Mouse (Mus musculus): ENCODE data around the gene Lmntd2. TPM values are rescaled to one million over a fixed set of nuclear protein-coding genes. Genes with fewer than 3 reads are reported as not detected.

Gene Lmntd2
- polyA plus RNA-seq, 1 experiment: 6.6 TPM

GRCm38 (mm10) chr7:141215101-141215879 lies 1.4 kb upstream of the Lmntd2 start, which contains the start of gene Rassf7:
Rassf7 (plus strand) TSS chr7:141215860.
- Histone ChIP-seq H3K4me3 (ENCODE audit: low read depth, low read length) (peak within 1 kb of the TSS; percentile 90), H3K9me3 (replicated peaks; ENCODE audit: control insufficient read depth, insufficient read depth, low read length, poor library complexity, severe bottlenecking) (no peaks in the 10 kb centered on the region), H3K27me3 (ENCODE audit: control insufficient read depth, insufficient read depth, low read length, poor library complexity, severe bottlenecking) (no peaks in the 10 kb centered on the region), H3K9ac (ENCODE audit: low read depth, poor library complexity, severe bottlenecking) (peak within 1 kb of the TSS; percentile 50), H3K4me1 (ENCODE audit: control insufficient read depth, insufficient read depth, low read length) (peaks cover 10% of the 10 kb centered on the region), H3K27ac (ENCODE audit: insufficient read depth, low read length) (peak within 1 kb of the TSS; percentile 86), H3K36me3 (ENCODE audit: control insufficient read depth, insufficient read depth, low read length, poor library complexity, severe bottlenecking) (0 out of 2 replicates have a peak, but pooled peaks cover 5% of the 10 kb centered on the region)
- no peak for TF ChIP-seq CTCF (IDR thresholded peaks at IDR 0.05; ENCODE audit: low read depth, low read length)
- TF ChIP-seq EP300 (IDR thresholded peaks at IDR 0.05; ENCODE audit: insufficient read depth, low read depth, low read length): peak; percentile 61; the same call in 1 of the 2 replicates
- peak; percentile 46 for TF ChIP-seq POLR2A (IDR thresholded peaks at IDR 0.05; ENCODE audit: insufficient read depth, low read length)

DNA sequence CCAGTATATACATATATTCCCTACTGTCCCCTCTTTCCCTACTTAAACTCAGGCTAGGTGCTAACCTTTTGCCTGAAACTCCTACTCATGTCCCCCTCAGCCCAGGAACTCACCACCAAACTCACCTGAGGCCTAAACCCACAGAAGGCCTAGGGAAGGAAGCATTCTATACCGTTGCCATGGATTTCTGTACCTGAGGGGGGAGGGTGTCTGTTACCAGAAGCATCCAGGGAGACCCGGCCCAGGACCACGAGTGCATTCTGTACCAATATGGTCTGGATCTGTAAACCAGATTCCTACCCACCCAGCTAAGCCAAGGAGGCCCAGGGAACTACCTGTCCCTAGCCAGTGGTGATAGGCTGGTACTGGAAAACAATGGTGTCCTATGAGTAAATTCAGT lies 430 bp upstream of the Lmntd2 start:
- Histone ChIP-seq H3K27me3 (ENCODE audit: control insufficient read depth, insufficient read depth, low read length, poor library complexity, severe bottlenecking) (no peaks in the 10 kb centered on the region), H3K36me3 (ENCODE audit: control insufficient read depth, insufficient read depth, low read length, poor library complexity, severe bottlenecking) (0 out of 2 replicates have a peak, but pooled peaks cover 5% of the 10 kb centered on the region), H3K27ac (ENCODE audit: insufficient read depth, low read length) (peak overlapping the region; percentile 86), H3K9ac (ENCODE audit: low read depth, poor library complexity, severe bottlenecking) (no peak overlapping the region), H3K4me1 (ENCODE audit: control insufficient read depth, insufficient read depth, low read length) (peaks cover 7% of the 10 kb centered on the region), H3K4me3 (ENCODE audit: low read depth, low read length) (no peak overlapping the region), H3K9me3 (replicated peaks; ENCODE audit: control insufficient read depth, insufficient read depth, low read length, poor library complexity, severe bottlenecking) (no peaks in the 10 kb centered on the region)
- no peak for TF ChIP-seq EP300 (IDR thresholded peaks at IDR 0.05; ENCODE audit: insufficient read depth, low read depth, low read length)
- TF ChIP-seq POLR2A (IDR thresholded peaks at IDR 0.05; ENCODE audit: insufficient read depth, low read length): no peak
- no peak for TF ChIP-seq CTCF (IDR thresholded peaks at IDR 0.05; ENCODE audit: low read depth, low read length)

DNA sequence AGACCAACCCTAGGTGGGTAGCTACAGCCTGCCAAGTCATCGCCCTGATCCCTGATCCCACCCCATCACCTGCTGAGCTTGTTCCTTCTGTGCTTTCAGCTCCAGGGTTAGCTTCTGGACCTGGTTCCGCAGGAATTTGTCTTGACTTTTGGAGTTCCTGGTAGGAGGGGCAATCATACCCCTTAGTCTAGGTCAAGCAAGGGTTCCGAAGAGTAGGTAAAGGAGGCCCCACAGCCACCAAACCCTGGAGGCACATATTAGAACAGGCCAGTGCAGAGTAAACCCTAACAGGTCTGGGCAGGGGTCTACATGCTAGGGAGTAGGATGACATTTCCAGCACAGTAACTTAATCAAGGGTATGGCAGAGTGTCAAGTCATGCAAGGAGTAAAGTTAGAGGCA lies 747 bp downstream of the Lmntd2 start:
- TF ChIP-seq POLR2A (IDR thresholded peaks at IDR 0.05; ENCODE audit: insufficient read depth, low read length) (no peak), EP300 (IDR thresholded peaks at IDR 0.05; ENCODE audit: insufficient read depth, low read depth, low read length) (no peak), CTCF (IDR thresholded peaks at IDR 0.05; ENCODE audit: low read depth, low read length) (no peak)

GRCm38 (mm10) chr7:141210606-141211131 lies 3.2 kb downstream of the Lmntd2 start:
- Histone ChIP-seq H3K4me3 (ENCODE audit: low read depth, low read length) (no peak overlapping the region), H3K36me3 (ENCODE audit: control insufficient read depth, insufficient read depth, low read length, poor library complexity, severe bottlenecking) (no peaks in the 10 kb centered on the region), H3K27ac (ENCODE audit: insufficient read depth, low read length) (no peak overlapping the region), H3K4me1 (ENCODE audit: control insufficient read depth, insufficient read depth, low read length) (peaks cover 4% of the 10 kb centered on the region), H3K9me3 (replicated peaks; ENCODE audit: control insufficient read depth, insufficient read depth, low read length, poor library complexity, severe bottlenecking) (no peaks in the 10 kb centered on the region), H3K9ac (ENCODE audit: low read depth, poor library complexity, severe bottlenecking) (no peak overlapping the region), H3K27me3 (ENCODE audit: control insufficient read depth, insufficient read depth, low read length, poor library complexity, severe bottlenecking) (no peaks in the 10 kb centered on the region)
- TF ChIP-seq EP300 (IDR thresholded peaks at IDR 0.05; ENCODE audit: insufficient read depth, low read depth, low read length): no peak
- TF ChIP-seq CTCF (IDR thresholded peaks at IDR 0.05; ENCODE audit: low read depth, low read length): no peak
- TF ChIP-seq POLR2A (IDR thresholded peaks at IDR 0.05; ENCODE audit: insufficient read depth, low read length): no peak

More for the DNA sequence above, 747 bp downstream of the Lmntd2 start:
- Histone ChIP-seq H3K9ac (ENCODE audit: low read depth, poor library complexity, severe bottlenecking) (no peak overlapping the region), H3K27ac (ENCODE audit: insufficient read depth, low read length) (no peak overlapping the region), H3K9me3 (replicated peaks; ENCODE audit: control insufficient read depth, insufficient read depth, low read length, poor library complexity, severe bottlenecking) (no peaks in the 10 kb centered on the region), H3K4me3 (ENCODE audit: low read depth, low read length) (no peak overlapping the region), H3K27me3 (ENCODE audit: control insufficient read depth, insufficient read depth, low read length, poor library complexity, severe bottlenecking) (no peaks in the 10 kb centered on the region), H3K36me3 (ENCODE audit: control insufficient read depth, insufficient read depth, low read length, poor library complexity, severe bottlenecking) (0 out of 2 replicates have a peak, but pooled peaks cover 3% of the 10 kb centered on the region), H3K4me1 (ENCODE audit: control insufficient read depth, insufficient read depth, low read length) (peaks cover 4% of the 10 kb centered on the region)

DNA sequence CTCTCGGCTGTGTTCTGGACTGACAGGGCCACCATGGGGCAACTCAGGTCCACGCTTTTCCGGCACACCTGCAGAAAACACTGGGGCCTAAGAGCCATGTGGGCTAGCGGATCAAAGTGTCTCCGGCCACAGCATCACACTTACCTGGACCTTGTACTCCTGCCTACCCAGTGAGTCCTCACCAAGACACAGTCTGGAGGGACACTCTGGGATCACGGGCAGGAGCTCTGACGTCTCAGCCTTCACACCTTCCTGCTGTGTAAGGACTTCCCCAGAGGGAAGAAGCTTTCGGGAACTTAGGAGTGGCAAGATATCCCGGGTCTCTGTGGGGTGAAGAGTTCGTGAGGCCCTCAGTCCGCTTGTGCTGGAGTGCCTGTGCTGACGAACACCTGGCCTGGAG lies 3.7 kb downstream of the Lmntd2 start:
- peaks cover 4% of the 10 kb centered on the region for H3K4me1 ChIP-seq (ENCODE audit: control insufficient read depth, insufficient read depth, low read length)
- H3K9ac ChIP-seq (ENCODE audit: low read depth, poor library complexity, severe bottlenecking): no peak overlapping the region
- TF ChIP-seq CTCF (IDR thresholded peaks at IDR 0.05; ENCODE audit: low read depth, low read length): no peak
- TF ChIP-seq POLR2A (IDR thresholded peaks at IDR 0.05; ENCODE audit: insufficient read depth, low read length): no peak
- TF ChIP-seq EP300 (IDR thresholded peaks at IDR 0.05; ENCODE audit: insufficient read depth, low read depth, low read length): no peak
- H3K36me3 ChIP-seq (ENCODE audit: control insufficient read depth, insufficient read depth, low read length, poor library complexity, severe bottlenecking): no peaks in the 10 kb centered on the region
- no peaks in the 10 kb centered on the region for H3K27me3 ChIP-seq (ENCODE audit: control insufficient read depth, insufficient read depth, low read length, poor library complexity, severe bottlenecking)
- no peaks in the 10 kb centered on the region for H3K9me3 ChIP-seq (replicated peaks; ENCODE audit: control insufficient read depth, insufficient read depth, low read length, poor library complexity, severe bottlenecking)
- no peak overlapping the region for H3K27ac ChIP-seq (ENCODE audit: insufficient read depth, low read length)
- H3K4me3 ChIP-seq (ENCODE audit: low read depth, low read length): no peak overlapping the region

- Histone ChIP-seq H3K9ac (ENCODE audit: low read depth, poor library complexity, severe bottlenecking) (no peak overlapping the region), H3K4me1 (ENCODE audit: control insufficient read depth, insufficient read depth, low read length) (peaks cover 4% of the 10 kb centered on the region), H3K36me3 (ENCODE audit: control insufficient read depth, insufficient read depth, low read length, poor library complexity, severe bottlenecking) (no peaks in the 10 kb centered on the region), H3K9me3 (replicated peaks; ENCODE audit: control insufficient read depth, insufficient read depth, low read length, poor library complexity, severe bottlenecking) (no peaks in the 10 kb centered on the region), H3K27ac (ENCODE audit: insufficient read depth, low read length) (no peak overlapping the region), H3K27me3 (ENCODE audit: control insufficient read depth, insufficient read depth, low read length, poor library complexity, severe bottlenecking) (no peaks in the 10 kb centered on the region), H3K4me3 (ENCODE audit: low read depth, low read length) (no peak overlapping the region)
- TF ChIP-seq CTCF (IDR thresholded peaks at IDR 0.05; ENCODE audit: low read depth, low read length) (no peak), EP300 (IDR thresholded peaks at IDR 0.05; ENCODE audit: insufficient read depth, low read depth, low read length) (no peak), POLR2A (IDR thresholded peaks at IDR 0.05; ENCODE audit: insufficient read depth, low read length) (no peak)
These were observed 4.4 kb downstream of the Lmntd2 start for GRCm38 (mm10) chr7:141209526-141209925.
